Mouse (Mus musculus) forebrain, embryonic 15.5 days (tissue): ENCODE data around the gene Ftsj1. TPM values are rescaled to one million over a fixed set of nuclear protein-coding genes. Genes with fewer than 3 reads are reported as not detected.

Source experiments
- ATAC-seq: fragments of 200-750 bp; cut with Nextera tagmentation; replicated peaks from 2 replicates; pipeline ENCODE4 v1.8.0; 2017; ENCODE audit warnings: mild to moderate bottlenecking, moderate TSS enrichment, moderate library complexity
- H3K27ac ChIP-seq: fragments of 300-500 bp; sonication (generic); replicated peaks from 2 replicates; pipeline ENCODE4 v1.5.1; 2015; ENCODE audit warnings: mild to moderate bottlenecking, inconsistent platforms
- H3K27me3 ChIP-seq: fragments of 300-500 bp; sonication (generic); 2 replicates; pipeline ENCODE4 v1.6.1; 2015; ENCODE audit warnings: inconsistent platforms
- H3K36me3 ChIP-seq: fragments of 300-500 bp; sonication (generic); 2 replicates; pipeline ENCODE4 v1.6.1; 2015; ENCODE audit warnings: mild to moderate bottlenecking, inconsistent platforms
- H3K4me1 ChIP-seq: fragments of 300-500 bp; sonication (generic); 2 replicates; pipeline ENCODE4 v1.6.1; 2015; ENCODE audit warnings: inconsistent platforms
- H3K4me2 ChIP-seq: fragments of 300-500 bp; sonication (generic); replicated peaks from 2 replicates; pipeline ENCODE4 v1.6.1; 2015; ENCODE audit warnings: mild to moderate bottlenecking, inconsistent platforms
- H3K4me3 ChIP-seq: fragments of 300-500 bp; sonication (generic); 2 replicates; pipeline ENCODE4 v1.5.1; 2015; ENCODE audit warnings: mild to moderate bottlenecking, inconsistent platforms
- H3K9ac ChIP-seq: fragments of 300-500 bp; sonication (generic); replicated peaks from 2 replicates; pipeline ENCODE4 v1.6.1; 2015; ENCODE audit warnings: mild to moderate bottlenecking, inconsistent platforms
- H3K9me3 ChIP-seq: fragments of 300-500 bp; sonication (generic); 2 replicates; pipeline ENCODE4 v1.6.1; 2016; ENCODE audit warnings: inconsistent platforms
- WGBS: fragments of 180-500 bp; shearing (Covaris S2); methylation state at CpG from one replicate; pipeline ENCODE4 v1.1.7; 2015; ENCODE audit warnings: mixed read lengths; 5-methylcytosine and 5-hydroxymethylcytosine counted together
- polyA plus RNA-seq: library from polyadenylated mRNA; unstranded; fragments of >200 nt; fragmentation: Nextera tagmentation; extraction: Ambion mirVana; gene quantifications from 2 replicates; pipeline ENCODE4 v1.2.1, GENCODE M21; 2015

The Ftsj1 gene
- polyA plus RNA-seq, 1 experiment from 2014 or later = 51.1 TPM

- Histone ChIP-seq H3K4me2 (no peak overlapping the region), H3K4me3 (no peak overlapping the region), H3K4me1 (peaks cover 10% of the 10 kb centered on the region), H3K27ac (no peak overlapping the region), H3K27me3 (no peaks in the 10 kb centered on the region), H3K9me3 (no peaks in the 10 kb centered on the region), H3K9ac (no peak overlapping the region), H3K36me3 (0 out of 2 replicates have a peak, but pooled peaks cover 3% of the 10 kb centered on the region)
- 90% methylated on average over 8 of the region's 8 CpGs for WGBS
- no peak for ATAC-seq
These were observed 3.6 kb downstream of the Ftsj1 start for GRCm38 (mm10) chrX:8248542-8249120.

- H3K4me3 ChIP-seq = no peak overlapping the region
These were observed 4.5 kb downstream of the Ftsj1 start for GRCm38 (mm10) chrX:8247680-8248079.

GRCm38 (mm10) chrX:8238804-8239395 lies 13.3 kb downstream of the Ftsj1 start:
- Histone ChIP-seq H3K27me3 (no peaks in the 10 kb centered on the region), H3K4me2 (no peak overlapping the region), H3K4me1 (no peaks in the 10 kb centered on the region), H3K36me3 (no peaks in the 10 kb centered on the region), H3K27ac (no peak overlapping the region), H3K9me3 (no peaks in the 10 kb centered on the region), H3K4me3 (no peak overlapping the region), H3K9ac (no peak overlapping the region)
- WGBS = 84% methylated on average over 13 of the region's 13 CpGs
- ATAC-seq = no peak

More at GRCm38 (mm10) chrX:8247680-8248079, 4.5 kb downstream of the Ftsj1 start:
- no peak overlapping the region for H3K4me2 ChIP-seq
- ATAC-seq = no peak
- no peaks in the 10 kb centered on the region for H3K9me3 ChIP-seq
- no peaks in the 10 kb centered on the region for H3K27me3 ChIP-seq
- H3K36me3 ChIP-seq = 0 out of 2 replicates have a peak, but pooled peaks cover 3% of the 10 kb centered on the region
- H3K4me1 ChIP-seq = peaks cover 10% of the 10 kb centered on the region
- WGBS = 81% methylated on average over 2 of the region's 2 CpGs
- H3K9ac ChIP-seq = no peak overlapping the region
- H3K27ac ChIP-seq = no peak overlapping the region

GRCm38 (mm10) chrX:8236704-8237103 lies 15.5 kb downstream of the Ftsj1 start:
- ATAC-seq = no peak
- Histone ChIP-seq H3K27ac (no peak overlapping the region), H3K4me1 (no peaks in the 10 kb centered on the region), H3K9ac (no peak overlapping the region), H3K4me2 (no peak overlapping the region), H3K4me3 (no peak overlapping the region), H3K27me3 (no peaks in the 10 kb centered on the region), H3K9me3 (no peaks in the 10 kb centered on the region), H3K36me3 (no peaks in the 10 kb centered on the region)
- whole genome bisulfite sequencing = 83% methylated on average over 2 of the region's 2 CpGs

- Histone ChIP-seq H3K27ac (no peak overlapping the region), H3K4me1 (no peaks in the 10 kb centered on the region), H3K9ac (no peak overlapping the region), H3K4me2 (no peak overlapping the region), H3K4me3 (no peak overlapping the region), H3K9me3 (no peaks in the 10 kb centered on the region), H3K36me3 (no peaks in the 10 kb centered on the region), H3K27me3 (no peaks in the 10 kb centered on the region)
- 86% methylated on average over 3 of the region's 3 CpGs for WGBS
- ATAC-seq = no peak
These were observed 18.6 kb downstream of the Ftsj1 start for GRCm38 (mm10) chrX:8233602-8234001.

- Histone ChIP-seq H3K27ac (no peak overlapping the region), H3K4me2 (no peak overlapping the region), H3K9ac (no peak overlapping the region)
These were observed 21.9 kb downstream of the Ftsj1 start for GRCm38 (mm10) chrX:8230272-8230671.

GRCm38 (mm10) chrX:8223473-8223872 lies 28.7 kb downstream of the Ftsj1 start:
- ATAC-seq = no peak
- no peaks in the 10 kb centered on the region for H3K36me3 ChIP-seq
- H3K9ac ChIP-seq = no peak overlapping the region
- H3K27me3 ChIP-seq = no peaks in the 10 kb centered on the region
- no peak overlapping the region for H3K4me3 ChIP-seq
- no peak overlapping the region for H3K27ac ChIP-seq
- H3K4me1 ChIP-seq = no peaks in the 10 kb centered on the region
- H3K4me2 ChIP-seq = no peak overlapping the region
- no peaks in the 10 kb centered on the region for H3K9me3 ChIP-seq
- 88% methylated on average over 7 of the region's 7 CpGs for WGBS

More at GRCm38 (mm10) chrX:8230272-8230671, 21.9 kb downstream of the Ftsj1 start:
- Histone ChIP-seq H3K4me3 (no peak overlapping the region), H3K27me3 (no peaks in the 10 kb centered on the region), H3K9me3 (no peaks in the 10 kb centered on the region), H3K36me3 (no peaks in the 10 kb centered on the region), H3K4me1 (no peaks in the 10 kb centered on the region)
- ATAC-seq = no peak
- WGBS = 75% methylated on average over 4 of the region's 4 CpGs

GRCm38 (mm10) chrX:8222678-8223421 lies 29.4 kb downstream of the Ftsj1 start:
- Histone ChIP-seq H3K9ac (no peak overlapping the region), H3K4me3 (no peak overlapping the region), H3K36me3 (no peaks in the 10 kb centered on the region), H3K27ac (peak overlapping the region; percentile 28; the same call in 1 of the 2 replicates), H3K4me1 (no peaks in the 10 kb centered on the region), H3K27me3 (no peaks in the 10 kb centered on the region), H3K4me2 (no peak overlapping the region), H3K9me3 (no peaks in the 10 kb centered on the region)
- no peak for ATAC-seq
- WGBS = 55% methylated on average over 7 of the region's 7 CpGs

- Histone ChIP-seq H3K36me3 (no peaks in the 10 kb centered on the region), H3K27me3 (no peaks in the 10 kb centered on the region), H3K4me2 (no peak overlapping the region), H3K4me1 (no peaks in the 10 kb centered on the region), H3K27ac (peak overlapping the region; percentile 28; the same call in 1 of the 2 replicates), H3K4me3 (no peak overlapping the region), H3K9me3 (no peaks in the 10 kb centered on the region), H3K9ac (no peak overlapping the region)
- WGBS = 72% methylated on average over 3 of the region's 3 CpGs
- no peak for ATAC-seq
These were observed 29.9 kb downstream of the Ftsj1 start for GRCm38 (mm10) chrX:8222296-8222677.

GRCm38 (mm10) chrX:8219651-8220050 lies 32.6 kb downstream of the Ftsj1 start:
- whole genome bisulfite sequencing = 32% methylated on average over 8 of the region's 8 CpGs
- Histone ChIP-seq H3K36me3 (no peaks in the 10 kb centered on the region), H3K27me3 (no peaks in the 10 kb centered on the region), H3K9me3 (no peaks in the 10 kb centered on the region), H3K4me2 (no peak overlapping the region), H3K4me1 (no peaks in the 10 kb centered on the region), H3K9ac (no peak overlapping the region), H3K4me3 (no peak overlapping the region), H3K27ac (no peak overlapping the region)
- ATAC-seq = no peak

GRCm38 (mm10) chrX:8218114-8218513 lies 34.1 kb downstream of the Ftsj1 start:
- Histone ChIP-seq H3K4me3 (no peak overlapping the region), H3K9ac (no peak overlapping the region), H3K36me3 (no peaks in the 10 kb centered on the region), H3K4me2 (no peak overlapping the region), H3K27me3 (no peaks in the 10 kb centered on the region), H3K4me1 (no peaks in the 10 kb centered on the region), H3K27ac (no peak overlapping the region), H3K9me3 (no peaks in the 10 kb centered on the region)
- WGBS = 62% methylated on average over 2 of the region's 2 CpGs
- ATAC-seq = no peak

GRCm38 (mm10) chrX:8217383-8217782 lies 34.8 kb downstream of the Ftsj1 start:
- Histone ChIP-seq H3K4me3 (no peak overlapping the region), H3K27me3 (no peaks in the 10 kb centered on the region), H3K36me3 (no peaks in the 10 kb centered on the region), H3K4me2 (no peak overlapping the region), H3K4me1 (no peaks in the 10 kb centered on the region), H3K9me3 (no peaks in the 10 kb centered on the region), H3K9ac (no peak overlapping the region), H3K27ac (no peak overlapping the region)
- no peak for ATAC-seq
- 33% methylated on average over 6 of the region's 6 CpGs for WGBS
